Mouse (Mus musculus) liver, embryonic 11.5 days (tissue): ENCODE measurements at regions not wholly inside any gene's neighbourhood (a gene's known extent, or its start where the extent isn't known, plus 50 kb on each side); places are given as distances from the start of the nearest gene placed in this dataset.

Experiments used
- ATAC-seq: fragments of 200-750 bp; cut with Nextera tagmentation; replicated peaks from 2 replicates; pipeline ENCODE4 v1.8.0; 2017; ENCODE audit warnings: moderate number of reproducible peaks, mild to moderate bottlenecking, moderate TSS enrichment, moderate library complexity; ENCODE audit not compliant: low FRiP score
- DNase-seq: peaks from one replicate; pipeline ENCODE4 v3.0.0-alpha.2; 2017; ENCODE audit warnings: low spot score
- H3K27ac ChIP-seq: fragments of 300-500 bp; sonication (generic); 2 replicates; pipeline ENCODE4 v1.5.1; 2014; ENCODE audit warnings: mild to moderate bottlenecking, low read depth, low read length, control low read depth
- H3K27me3 ChIP-seq: fragments of 300-500 bp; sonication (generic); replicated peaks from 2 replicates; pipeline ENCODE4 v1.6.1; 2014; ENCODE audit warnings: low read length, mixed read lengths; ENCODE audit not compliant: control insufficient read depth, insufficient read depth
- H3K36me3 ChIP-seq: fragments of 300-500 bp; sonication (generic); 2 replicates; pipeline ENCODE4 v1.6.1; 2014; ENCODE audit warnings: mild to moderate bottlenecking, low read length, moderate library complexity, mixed read lengths; ENCODE audit not compliant: control insufficient read depth, insufficient read depth
- H3K4me1 ChIP-seq: fragments of 300-500 bp; sonication (generic); replicated peaks from 2 replicates; pipeline ENCODE4 v1.6.1; 2014; ENCODE audit warnings: low read length, mixed read lengths; ENCODE audit not compliant: control insufficient read depth, insufficient read depth
- H3K4me2 ChIP-seq: fragments of 300-500 bp; sonication (generic); 2 replicates; pipeline ENCODE4 v1.6.1; 2014; ENCODE audit warnings: mild to moderate bottlenecking, control low read depth, moderate library complexity
- H3K4me3 ChIP-seq: fragments of 300-500 bp; sonication (generic); 2 replicates; pipeline ENCODE4 v1.5.1; 2014; ENCODE audit warnings: low read depth, low read length, control low read depth
- H3K9ac ChIP-seq: fragments of 300-500 bp; sonication (generic); 2 replicates; pipeline ENCODE4 v1.6.1; 2014; ENCODE audit warnings: low read depth, low read length, control low read depth
- H3K9me3 ChIP-seq: fragments of 300-500 bp; sonication (generic); 2 replicates; pipeline ENCODE4 v1.6.1; 2016; ENCODE audit warnings: low read length, inconsistent platforms, mixed read lengths; ENCODE audit not compliant: control insufficient read depth
- WGBS: fragments of 180-500 bp; shearing (Covaris S2); extraction: QIAGEN DNeasy Blood & Tissue Kit; methylation state at CpG from one replicate; pipeline ENCODE4 v1.1.7; 2014; 5-methylcytosine and 5-hydroxymethylcytosine counted together

- Histone ChIP-seq H3K9ac (no peak overlapping the region), H3K4me3 (no peak overlapping the region), H3K27ac (no peak overlapping the region), H3K4me1 (no peaks in the 10 kb centered on the region), H3K4me2 (no peak overlapping the region), H3K27me3 (no peaks in the 10 kb centered on the region), H3K36me3 (no peaks in the 10 kb centered on the region), H3K9me3 (no peaks in the 10 kb centered on the region)
- ATAC-seq (no peak), DNase-seq (no peak)
- WGBS: 71% methylated on average over 5 of the region's 5 CpGs
Observed at GRCm38 (mm10) chr4:127736151-127736550, 234.6 kb downstream of the CK137956 start.

- H3K27ac ChIP-seq: no peak overlapping the region
- WGBS: 71% methylated on average over 8 of the region's 8 CpGs
- no peak overlapping the region for H3K4me2 ChIP-seq
- no peak overlapping the region for H3K4me3 ChIP-seq
- H3K36me3 ChIP-seq: no peaks in the 10 kb centered on the region
- H3K9me3 ChIP-seq: no peaks in the 10 kb centered on the region
- DNase-seq: no peak
- no peak overlapping the region for H3K9ac ChIP-seq
- no peaks in the 10 kb centered on the region for H3K4me1 ChIP-seq
- no peaks in the 10 kb centered on the region for H3K27me3 ChIP-seq
- no peak for ATAC-seq
Observed at GRCm38 (mm10) chr4:127734641-127735040, 236.1 kb downstream of the CK137956 start.

GRCm38 (mm10) chr4:127718661-127719060, 252.1 kb downstream of the CK137956 start:
- no peak overlapping the region for H3K4me2 ChIP-seq
- no peaks in the 10 kb centered on the region for H3K4me1 ChIP-seq
- WGBS: 75% methylated on average over 5 of the region's 5 CpGs
- H3K27me3 ChIP-seq: no peaks in the 10 kb centered on the region
- no peak overlapping the region for H3K27ac ChIP-seq
- no peaks in the 10 kb centered on the region for H3K36me3 ChIP-seq
- H3K9me3 ChIP-seq: no peaks in the 10 kb centered on the region
- ATAC-seq: no peak
- no peak overlapping the region for H3K9ac ChIP-seq
- DNase-seq: no peak
- H3K4me3 ChIP-seq: no peak overlapping the region

DNA sequence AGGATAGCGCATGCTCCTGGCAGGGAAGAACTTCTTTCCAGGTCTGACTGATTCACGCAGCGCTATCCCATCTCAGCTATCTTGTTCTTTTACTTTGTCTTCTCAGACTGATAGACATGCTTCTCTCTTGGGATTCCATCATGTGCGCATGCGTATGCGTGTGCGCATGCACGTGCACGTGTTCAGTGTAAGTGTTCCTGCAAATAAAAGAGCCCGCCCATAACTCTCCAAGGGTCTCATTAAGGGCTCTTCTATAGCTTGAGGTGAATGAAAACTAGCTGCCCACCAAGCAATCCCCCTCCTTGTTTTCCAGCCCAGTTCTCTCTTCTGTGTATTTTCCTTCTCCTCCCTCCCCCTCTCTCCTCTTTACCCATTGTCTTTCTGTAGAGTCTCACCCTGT, 258.5 kb downstream of the CK137956 start:
- Histone ChIP-seq H3K4me2 (no peak overlapping the region), H3K4me3 (no peak overlapping the region), H3K9ac (no peak overlapping the region), H3K36me3 (no peaks in the 10 kb centered on the region), H3K27ac (no peak overlapping the region), H3K27me3 (no peaks in the 10 kb centered on the region), H3K4me1 (no peaks in the 10 kb centered on the region), H3K9me3 (no peaks in the 10 kb centered on the region)
- DNase-seq: no peak
- WGBS: 90% methylated on average over 10 of the region's 10 CpGs
- no peak for ATAC-seq

DNA sequence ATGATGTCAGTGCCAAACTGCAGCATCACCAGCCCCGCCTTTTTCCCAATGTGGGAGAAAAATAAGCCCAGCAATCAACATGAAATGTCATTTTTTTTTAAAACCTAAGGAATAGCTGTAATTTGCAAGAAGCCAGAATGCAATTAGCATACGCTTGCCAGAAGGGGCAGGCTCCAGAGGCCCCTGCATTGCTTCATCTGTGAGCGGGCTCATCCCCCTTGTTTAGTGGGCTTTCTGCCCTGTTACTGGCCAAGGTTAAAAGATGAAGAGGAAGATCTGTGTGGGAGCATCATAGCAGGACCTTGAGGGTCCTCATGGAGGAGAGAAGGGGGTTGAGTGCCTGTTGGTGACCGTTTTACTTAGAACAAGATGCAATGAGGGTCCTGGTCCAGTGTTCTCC, 259.9 kb downstream of the CK137956 start:
- Histone ChIP-seq H3K4me2 (no peak overlapping the region), H3K27ac (no peak overlapping the region), H3K27me3 (no peaks in the 10 kb centered on the region), H3K36me3 (no peaks in the 10 kb centered on the region), H3K4me1 (no peaks in the 10 kb centered on the region), H3K4me3 (no peak overlapping the region), H3K9ac (no peak overlapping the region), H3K9me3 (no peaks in the 10 kb centered on the region)
- DNase-seq (no peak), ATAC-seq (no peak)
- WGBS: 70% methylated on average over 4 of the region's 4 CpGs

DNA sequence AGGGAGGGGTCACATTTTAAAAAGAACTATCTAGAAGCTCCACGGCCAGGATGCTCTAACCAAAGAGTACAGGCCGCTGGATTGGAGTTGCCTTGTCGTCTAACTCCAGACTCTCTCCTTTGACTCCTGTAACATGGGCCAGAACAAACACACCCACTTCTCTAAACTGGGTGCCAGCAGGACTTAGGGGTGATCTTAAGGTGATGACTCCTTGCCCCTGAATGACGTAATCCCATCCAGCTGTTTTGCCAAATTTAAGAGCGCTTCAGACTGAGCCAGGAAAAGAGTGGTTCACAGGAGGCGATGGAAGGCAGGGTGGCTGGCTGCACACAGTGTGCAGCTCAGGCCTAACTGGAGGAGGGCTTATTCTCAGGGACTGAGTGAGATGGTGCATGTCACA, 261.0 kb downstream of the CK137956 start:
- 78% methylated on average over 6 of the region's 6 CpGs for WGBS
- H3K9me3 ChIP-seq: no peaks in the 10 kb centered on the region
- H3K4me1 ChIP-seq: no peaks in the 10 kb centered on the region
- DNase-seq (no peak), ATAC-seq (no peak)
- no peak overlapping the region for H3K9ac ChIP-seq
- no peaks in the 10 kb centered on the region for H3K36me3 ChIP-seq
- no peak overlapping the region for H3K4me3 ChIP-seq
- no peak overlapping the region for H3K27ac ChIP-seq
- no peak overlapping the region for H3K4me2 ChIP-seq
- no peaks in the 10 kb centered on the region for H3K27me3 ChIP-seq

GRCm38 (mm10) chr4:127708186-127708585, 262.6 kb downstream of the CK137956 start:
- Histone ChIP-seq H3K9me3 (no peaks in the 10 kb centered on the region), H3K9ac (no peak overlapping the region), H3K4me1 (no peaks in the 10 kb centered on the region), H3K4me3 (no peak overlapping the region), H3K27ac (no peak overlapping the region), H3K36me3 (no peaks in the 10 kb centered on the region), H3K27me3 (no peaks in the 10 kb centered on the region), H3K4me2 (no peak overlapping the region)
- WGBS: 64% methylated on average over 3 of the region's 3 CpGs
- DNase-seq (no peak), ATAC-seq (no peak)

DNA sequence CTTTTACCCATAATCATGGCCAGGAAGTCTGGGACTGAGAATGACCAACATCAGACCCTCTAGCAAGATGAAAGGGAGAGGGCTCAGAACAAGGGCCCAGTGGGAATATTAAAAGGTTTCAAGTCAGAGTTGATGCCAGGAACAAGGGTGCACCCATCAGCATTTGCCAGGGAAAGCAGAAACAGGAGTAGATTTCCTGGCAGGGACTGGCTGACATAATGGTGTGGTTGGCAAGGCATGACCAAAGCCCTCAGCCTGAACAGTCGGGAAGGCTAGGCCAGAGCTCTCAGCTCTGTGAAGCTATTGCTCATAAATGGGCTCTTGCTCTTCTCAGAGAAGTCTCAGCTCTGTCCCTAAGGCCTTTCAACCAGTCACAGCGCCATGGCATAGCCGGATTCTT, 263.6 kb downstream of the CK137956 start:
- no peak overlapping the region for H3K9ac ChIP-seq
- no peaks in the 10 kb centered on the region for H3K27me3 ChIP-seq
- ATAC-seq (no peak), DNase-seq (peak; percentile 15)
- H3K4me3 ChIP-seq: no peak overlapping the region
- H3K4me2 ChIP-seq: no peak overlapping the region
- H3K4me1 ChIP-seq: no peaks in the 10 kb centered on the region
- no peak overlapping the region for H3K27ac ChIP-seq
- H3K36me3 ChIP-seq: no peaks in the 10 kb centered on the region
- WGBS: 80% methylated on average over 3 of the region's 3 CpGs
- no peaks in the 10 kb centered on the region for H3K9me3 ChIP-seq

GRCm38 (mm10) chr4:127701651-127702050, 269.1 kb downstream of the CK137956 start:
- Histone ChIP-seq H3K4me1 (no peaks in the 10 kb centered on the region), H3K4me2 (no peak overlapping the region), H3K4me3 (no peak overlapping the region), H3K36me3 (no peaks in the 10 kb centered on the region), H3K27me3 (no peaks in the 10 kb centered on the region), H3K9me3 (no peaks in the 10 kb centered on the region), H3K27ac (no peak overlapping the region), H3K9ac (no peak overlapping the region)
- DNase-seq: no peak
- WGBS: 92% methylated on average over 11 of the region's 11 CpGs
- no peak for ATAC-seq
